Mouse (Mus musculus): Measurements from ENCODE around the gene Cherp. TPM values are rescaled to one million over a fixed set of nuclear protein-coding genes. Genes with fewer than 3 reads are reported as not detected.

Gene Cherp
- polyA plus RNA-seq, 1 experiment from 2014 or later: 61.2 TPM

Small RNA genes lying within 50 kb of the gene (microRNA-seq; reads per million reads assigned to microRNA genes)
- 3.0 reads per million, percentile 8 among the genes with 10 or more reads in this experiment for gene Mir7068

Other genes with a start within 250 kb of the Cherp start
- 122 and 123 TPM in 2 replicates for gene Ap1m1, start 235.2 kb downstream of the Cherp start, polyA plus RNA-seq (2016; fragmentation: Nextera tagmentation; extraction: Ambion mirVana)
- 30.3 and 32.4 TPM in 2 replicates for gene Gm10282, start 170.0 kb downstream of the Cherp start, polyA plus RNA-seq (2016; fragmentation: Nextera tagmentation; extraction: Ambion mirVana)
- 5.3 and 6.0 TPM in 2 replicates for gene Klf2, start 156.2 kb downstream of the Cherp start, polyA plus RNA-seq (2016; fragmentation: Nextera tagmentation; extraction: Ambion mirVana)
- 71.8 and 74.6 TPM in 2 replicates for gene Eps15l1, start 53.8 kb downstream of the Cherp start, polyA plus RNA-seq (2016; fragmentation: Nextera tagmentation; extraction: Ambion mirVana)
- 0.78 and 1.6 TPM in 2 replicates for gene Calr3, start 31.4 kb downstream of the Cherp start, polyA plus RNA-seq (2016; fragmentation: Nextera tagmentation; extraction: Ambion mirVana)
- gene 1700030K09Rik, start 31.3 kb downstream of the Cherp start, polyA plus RNA-seq (2016; fragmentation: Nextera tagmentation; extraction: Ambion mirVana): 16.6 and 17.1 TPM in 2 replicates
- gene Slc35e1, start 17.4 kb upstream of the Cherp start, polyA plus RNA-seq (2016; fragmentation: Nextera tagmentation; extraction: Ambion mirVana): 31.3 and 31.5 TPM in 2 replicates
- gene Med26, start 73.0 kb upstream of the Cherp start, polyA plus RNA-seq (2016; fragmentation: Nextera tagmentation; extraction: Ambion mirVana): 20.2 and 21.4 TPM in 2 replicates
- gene Smim7, start 95.9 kb upstream of the Cherp start, polyA plus RNA-seq (2016; fragmentation: Nextera tagmentation; extraction: Ambion mirVana): 115 and 121 TPM in 2 replicates
- gene Tmem38a, start 96.8 kb upstream of the Cherp start, polyA plus RNA-seq (2016; fragmentation: Nextera tagmentation; extraction: Ambion mirVana): 15.5 and 16.5 TPM in 2 replicates
- not detected in 2 replicates for gene Nwd1, start 171.5 kb upstream of the Cherp start, polyA plus RNA-seq (2016; fragmentation: Nextera tagmentation; extraction: Ambion mirVana)
- 166 and 167 TPM in 2 replicates for gene Sin3b, start 248.1 kb upstream of the Cherp start, polyA plus RNA-seq (2016; fragmentation: Nextera tagmentation; extraction: Ambion mirVana)

Measured in limb, embryonic 12.5 days (tissue).